In the genomic region with DNA sequence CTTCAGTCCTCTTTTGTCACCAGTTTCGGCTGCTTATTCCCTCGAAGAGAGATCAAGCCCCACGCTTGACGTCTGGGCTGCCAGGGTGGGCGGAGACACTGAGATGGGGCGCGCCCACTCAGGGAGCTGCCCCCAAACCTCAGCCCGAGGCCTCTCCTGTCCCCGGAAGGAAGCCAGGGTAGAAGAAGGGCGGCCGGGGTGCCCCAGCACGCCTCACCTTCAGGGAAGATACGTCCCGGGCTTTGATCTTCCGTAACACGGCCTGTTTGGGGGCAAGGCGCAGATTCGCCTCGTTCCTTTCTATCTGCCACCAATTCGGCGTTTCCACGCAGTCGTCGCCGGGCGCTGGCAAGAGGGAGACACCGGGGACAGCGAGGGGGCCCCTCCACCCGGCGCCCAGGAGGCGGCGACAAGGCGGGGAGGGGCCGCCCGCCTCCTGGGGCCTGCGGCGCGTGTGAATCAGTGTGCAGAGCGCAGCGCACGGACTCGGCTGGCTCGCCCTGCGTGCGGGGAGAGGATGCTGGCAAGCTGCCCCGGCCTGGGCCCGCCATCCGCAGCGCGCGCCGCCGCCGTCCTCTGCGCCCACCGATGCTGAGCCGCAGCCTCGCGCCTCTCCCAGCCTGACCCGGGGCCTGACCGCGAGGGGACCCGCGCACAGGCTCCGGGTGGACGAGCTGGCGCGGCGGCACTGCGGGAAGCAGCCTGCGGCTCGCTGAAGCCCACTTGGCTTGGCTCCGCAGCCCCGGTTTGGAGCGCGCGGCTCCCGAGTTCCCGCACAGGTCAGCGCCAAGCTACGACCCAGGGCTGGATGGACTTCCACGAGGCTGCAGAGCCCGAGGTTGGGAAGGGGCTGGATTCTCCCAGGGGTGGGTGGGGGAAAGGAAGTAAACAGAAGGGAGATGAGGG, we compare ENCODE assay signal across 8 mouse cellular contexts. TPM values are rescaled to one million over a fixed set of nuclear protein-coding genes. Genes with fewer than 3 reads are reported as not detected.
DNase-seq lines count a peak whose midpoint lies in the region.

TSS of gene Adcy3 (plus strand) at position 163 of the 906 bp plus-strand sequence.

- H3K36me3 ChIP-seq in hindbrain, embryonic 10.5 days: 0 out of 2 replicates have a peak, but pooled peaks cover 8% of the 10 kb centered on the region

- H3K27ac ChIP-seq in hindbrain, embryonic 10.5 days: peak within 1 kb of the TSS; percentile 85

- peaks cover 30% of the 10 kb centered on the region for H3K4me1 ChIP-seq in hindbrain, embryonic 10.5 days (replicated peaks)

- peak within 1 kb of the TSS; percentile 69 for H3K4me3 ChIP-seq in hindbrain, embryonic 10.5 days

- WGBS in hindbrain, embryonic 10.5 days: under 1% methylated on average over 83 of the region's 83 CpGs

- H3K9me3 ChIP-seq in hindbrain, embryonic 10.5 days: no peaks in the 10 kb centered on the region

- H3K27me3 ChIP-seq in hindbrain, embryonic 10.5 days (ENCODE audit: insufficient read depth, poor library complexity, severe bottlenecking): peaks cover 22% of the 10 kb centered on the region

- DNase-seq in NIH3T3 (ENCODE audit: low read depth): peak; percentile 17
- DNase-seq in cerebellum, adult 8-10 months: peak; percentile 72
- DNase-seq in frontal cortex, adult 2 months (ENCODE audit: extremely low spot score in 1 of 2, low spot score in 1 of 2): peak in 1 of 2 experiments; percentile 77
- DNase-seq in hindbrain, embryonic 10.5 days (ENCODE audit: low spot score): peak; percentile 62
- DNase-seq in left cerebral cortex, adult 18-20 months (ENCODE audit: low spot score in 2 of 2): peak; percentile 73 to 80
- DNase-seq in lung, postnatal 36 days: peak; percentile 47
- DNase-seq in retina, embryonic 14.5 days (ENCODE audit: low spot score): peak; percentile 69
- peak; percentile 86 to 90 for DNase-seq in thymus, postnatal 36 days

RNA-seq across cellular contexts. Expression of gene Adcy3, which starts in this region (rescaled TPM):
- 24.5 and 24.9 TPM in 2 replicates for polyA plus RNA-seq in frontal cortex, adult 2 months (2012; rRNA removed)
- 4.8 and 4.9 TPM in 2 replicates for polyA plus RNA-seq in hindbrain, embryonic 10.5 days (2016; fragmentation: Nextera tagmentation; extraction: Ambion mirVana)
- total RNA-seq in left cerebral cortex, adult 18-20 months (2021): 10 to 100 TPM; 53.5 to 55.5 TPM
